ENCODE assay signal across 15 mouse cellular contexts in the genomic region with DNA sequence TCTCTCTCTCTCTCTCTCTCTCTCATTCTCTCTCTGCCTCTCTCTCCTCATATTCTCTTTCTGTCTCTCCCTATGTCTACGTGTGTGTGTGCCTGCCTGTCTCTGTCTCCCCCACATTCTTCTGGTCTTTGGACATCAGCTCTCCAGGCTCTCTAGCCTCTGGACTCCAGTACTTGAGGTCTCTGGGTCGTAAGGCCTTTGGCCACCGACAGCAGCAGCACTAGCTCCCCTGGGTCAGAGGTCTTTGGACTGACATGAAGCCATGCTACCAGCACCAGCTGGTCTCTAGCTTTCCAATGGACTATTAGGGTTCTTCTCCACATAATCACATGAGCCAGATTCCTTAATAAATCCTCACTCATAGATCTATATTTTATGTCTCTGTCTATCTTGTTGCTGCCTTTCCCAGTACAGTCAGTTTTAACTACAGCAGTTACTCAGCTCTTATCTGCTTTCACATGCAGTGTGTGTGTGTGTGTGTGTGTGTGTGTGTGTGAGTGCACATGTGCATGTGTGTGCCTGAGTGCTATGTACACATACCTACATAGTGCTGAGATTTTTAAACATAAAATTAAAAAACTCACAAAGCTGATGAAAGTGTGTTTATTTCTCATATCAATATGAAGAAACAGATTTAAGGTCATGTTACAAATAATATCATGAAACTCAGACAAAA.
A peak's percentile ranks its signal among the peaks of the same experiment; 100 is the strongest.
DNase-seq lines count a peak whose midpoint lies in the region; ATAC-seq and TF ChIP-seq lines count a peak whose summit lies in the region.
"Had no signal": no experiment of that assay in that cellular context is flagged by ENCODE, and none has a peak within 500 bp of the region (broad histone marks: within the 10 kb centered on the region; RNA-seq: fewer than 3 reads in every experiment).

No protein-coding gene starts in this region.

- no peak overlapping the region for H3K4me3 ChIP-seq in kidney, embryonic 16.5 days (ENCODE audit: low read length)
- no peak overlapping the region for H3K4me3 ChIP-seq in midbrain, postnatal 0 days (ENCODE audit: low read depth, low read length)
- H3K4me3 ChIP-seq in midbrain, embryonic 11.5 days (ENCODE audit: low read depth, low read length) = no peak overlapping the region
- H3K4me3 ChIP-seq: forebrain, embryonic 12.5 days; layer of hippocampus, adult 2 months; stomach, embryonic 15.5 days had no signal

- no peaks in the 10 kb centered on the region for H3K9me3 ChIP-seq in kidney, embryonic 16.5 days (ENCODE audit: low read length)
- no peaks in the 10 kb centered on the region for H3K9me3 ChIP-seq in midbrain, postnatal 0 days (ENCODE audit: low read length)
- H3K9me3 ChIP-seq in midbrain, embryonic 11.5 days (ENCODE audit: control insufficient read depth, low read length) = no peaks in the 10 kb centered on the region
- H3K9me3 ChIP-seq: forebrain, embryonic 12.5 days; G1E; stomach, embryonic 15.5 days had no signal

- H3K4me2 ChIP-seq in kidney, embryonic 16.5 days (replicated peaks; ENCODE audit: low read depth, low read length) = no peak overlapping the region
- no peak overlapping the region for H3K4me2 ChIP-seq in midbrain, postnatal 0 days (ENCODE audit: low read depth, low read length, poor library complexity, severe bottlenecking)
- H3K4me2 ChIP-seq in midbrain, embryonic 11.5 days = no peak overlapping the region
- H3K4me2 ChIP-seq: forebrain, embryonic 12.5 days; stomach, embryonic 15.5 days had no signal

- H3K36me3 ChIP-seq in kidney, embryonic 16.5 days (ENCODE audit: insufficient read depth, low read length) = no peaks in the 10 kb centered on the region
- H3K36me3 ChIP-seq in midbrain, postnatal 0 days (ENCODE audit: insufficient read depth, low read length) = no peaks in the 10 kb centered on the region
- no peaks in the 10 kb centered on the region for H3K36me3 ChIP-seq in midbrain, embryonic 11.5 days (ENCODE audit: control insufficient read depth, insufficient read depth, low read length)
- H3K36me3 ChIP-seq: forebrain, embryonic 12.5 days; G1E; stomach, embryonic 15.5 days had no signal

- no peaks in the 10 kb centered on the region for H3K27me3 ChIP-seq in kidney, embryonic 16.5 days (ENCODE audit: insufficient read depth, low read length)
- H3K27me3 ChIP-seq in midbrain, postnatal 0 days (ENCODE audit: insufficient read depth, low read length) = no peaks in the 10 kb centered on the region
- no peaks in the 10 kb centered on the region for H3K27me3 ChIP-seq in midbrain, embryonic 11.5 days (ENCODE audit: control insufficient read depth, insufficient read depth, low read length)
- H3K27me3 ChIP-seq: forebrain, embryonic 12.5 days; stomach, embryonic 15.5 days had no signal

- no peak for ATAC-seq in kidney, embryonic 16.5 days (ENCODE audit: low FRiP score, low TSS enrichment)
- ATAC-seq in midbrain, postnatal 0 days (ENCODE audit: low FRiP score) = no peak
- no peak for ATAC-seq in midbrain, embryonic 11.5 days (ENCODE audit: low FRiP score)

- no peak overlapping the region for H3K9ac ChIP-seq in kidney, embryonic 16.5 days (replicated peaks; ENCODE audit: low read length)
- no peak overlapping the region for H3K9ac ChIP-seq in midbrain, postnatal 0 days (replicated peaks; ENCODE audit: low read length, poor library complexity, severe bottlenecking)
- no peak overlapping the region for H3K9ac ChIP-seq in midbrain, embryonic 11.5 days (ENCODE audit: low read length)
- H3K9ac ChIP-seq: forebrain, embryonic 12.5 days; stomach, embryonic 15.5 days had no signal

- 54% methylated on average over 3 of the region's 3 CpGs for WGBS in kidney, embryonic 16.5 days
- WGBS in midbrain, postnatal 0 days = 77% methylated on average over 3 of the region's 3 CpGs
- WGBS in midbrain, embryonic 11.5 days = 74% methylated on average over 3 of the region's 3 CpGs

- no peak for TF ChIP-seq CTCF in midbrain, postnatal 0 days (IDR thresholded peaks at IDR 0.05)

- no peaks in the 10 kb centered on the region for H3K4me1 ChIP-seq in kidney, embryonic 16.5 days (ENCODE audit: insufficient read depth, low read length)
- no peaks in the 10 kb centered on the region for H3K4me1 ChIP-seq in midbrain, postnatal 0 days (ENCODE audit: insufficient read depth, low read length)
- no peaks in the 10 kb centered on the region for H3K4me1 ChIP-seq in midbrain, embryonic 11.5 days (ENCODE audit: control insufficient read depth, insufficient read depth, low read length)

- peak; percentile 46 for DNase-seq in kidney, adult 18-20 months
- DNase-seq in midbrain, postnatal 0 days (ENCODE audit: low spot score) = no peak
- DNase-seq in midbrain, embryonic 11.5 days (ENCODE audit: low spot score, missing footprints) = no peak
- DNase-seq in kidney, postnatal 14 days = peak; percentile 43
- peak; percentile 17 for DNase-seq in yolk sac, embryonic 10.5 days (ENCODE audit: low spot score)
- DNase-seq in left cerebral cortex, adult 8-10 months (ENCODE audit: low spot score in 2 of 2) = no peak
- DNase-seq: adrenal gland, postnatal 36 days; embryo, embryonic 11 days; heart, adult 18-20 months; spleen, adult 18-20 months had no signal

- no peak overlapping the region for H3K27ac ChIP-seq in kidney, embryonic 16.5 days (ENCODE audit: low read length)
- H3K27ac ChIP-seq in midbrain, postnatal 0 days (ENCODE audit: low read depth, low read length) = peak overlapping the region; percentile 47; the same call in 1 of the 2 replicates
- H3K27ac ChIP-seq in midbrain, embryonic 11.5 days (ENCODE audit: low read depth, low read length) = no peak overlapping the region
- H3K27ac ChIP-seq: forebrain, embryonic 12.5 days; layer of hippocampus, adult 2 months; stomach, embryonic 15.5 days had no signal

Comparison
In these comparisons a context has a peak if more than half of its experiments do, and no peak if none do; other contexts are left out.
1. DNase-seq: peak in kidney, adult 18-20 months (single experiment), kidney, postnatal 14 days (single experiment) and yolk sac, embryonic 10.5 days (single experiment); none in midbrain, postnatal 0 days (single experiment), midbrain, embryonic 11.5 days (single experiment) and left cerebral cortex, adult 8-10 months (0 of 2).